Mouse (Mus musculus): ENCODE results near the gene Kri1. TPM values are rescaled to one million over a fixed set of nuclear protein-coding genes. Genes with fewer than 3 reads are reported as not detected.

The Kri1 gene
- total RNA-seq, 1 experiment = 81.6 TPM

DNA sequence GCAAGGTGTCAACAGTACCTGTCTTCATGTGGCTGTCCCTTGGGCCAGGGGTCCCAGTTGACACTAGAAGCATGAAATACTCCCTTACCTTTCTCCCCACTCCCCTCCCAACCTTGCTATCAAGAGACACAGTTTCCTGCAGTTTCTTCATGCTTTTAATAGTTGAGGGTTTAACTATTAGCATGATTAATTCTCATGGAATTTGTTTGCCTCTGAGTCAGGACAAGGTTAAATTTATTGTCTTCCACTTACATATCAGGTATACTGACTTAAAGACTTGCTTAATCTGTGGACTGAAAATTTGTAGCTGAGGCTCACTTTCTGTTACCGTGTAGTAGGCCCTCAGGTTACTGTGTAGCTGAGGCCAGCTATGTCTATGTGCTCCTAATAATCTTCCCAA is 45.8 kb upstream of the Kri1 start:
- Histone ChIP-seq H3K9ac (ENCODE audit: insufficient read depth, low read depth, low read length, poor library complexity, severe bottlenecking) (no peak overlapping the region), H3K9me3 (ENCODE audit: control insufficient read depth, insufficient read depth, low read depth, low read length) (no peaks in the 10 kb centered on the region), H3K27ac (ENCODE audit: insufficient read depth, low read depth, low read length, poor library complexity, severe bottlenecking) (no peak overlapping the region), H3K4me1 (ENCODE audit: control insufficient read depth in 2 of 2, insufficient read depth in 2 of 2, low read length in 2 of 2, poor library complexity in 1 of 2) (peaks cover 0 to 14% of the 10 kb centered on the region in 2 experiments; a peak in 2 of 4 replicates), H3K36me3 (ENCODE audit: control insufficient read depth, insufficient read depth, low read length, poor library complexity, severe bottlenecking) (no peaks in the 10 kb centered on the region), H3K4me3 (ENCODE audit: insufficient read depth in 1 of 2, low read depth in 1 of 2, low read length in 2 of 2, poor library complexity in 1 of 2, severe bottlenecking in 1 of 2) (no peak overlapping the region)
- in situ Hi-C loops (cut with MboI; ENCODE audit: low sequenced_read_pairs in 2 of 2, unreplicated experiment in 2 of 2) = no loop called here
- DNase-seq (ENCODE audit: low read depth, low spot score) = no peak
- TF ChIP-seq HCFC1 (IDR thresholded peaks at IDR 0.05; ENCODE audit: borderline replicate concordance, insufficient read depth, low read length) = no peak
- TF ChIP-seq ZC3H11A (IDR thresholded peaks at IDR 0.05; ENCODE audit: borderline replicate concordance, low read depth, low read length) = no peak
- TF ChIP-seq MAFK (IDR thresholded peaks at IDR 0.05; ENCODE audit: insufficient read depth, low read depth, low read length) = no peak
- no peak for TF ChIP-seq CHD2 (IDR thresholded peaks at IDR 0.05; ENCODE audit: low read depth, low read length)
- TF ChIP-seq ZNF384 (IDR thresholded peaks at IDR 0.05; ENCODE audit: low read depth, low read length) = no peak

DNA sequence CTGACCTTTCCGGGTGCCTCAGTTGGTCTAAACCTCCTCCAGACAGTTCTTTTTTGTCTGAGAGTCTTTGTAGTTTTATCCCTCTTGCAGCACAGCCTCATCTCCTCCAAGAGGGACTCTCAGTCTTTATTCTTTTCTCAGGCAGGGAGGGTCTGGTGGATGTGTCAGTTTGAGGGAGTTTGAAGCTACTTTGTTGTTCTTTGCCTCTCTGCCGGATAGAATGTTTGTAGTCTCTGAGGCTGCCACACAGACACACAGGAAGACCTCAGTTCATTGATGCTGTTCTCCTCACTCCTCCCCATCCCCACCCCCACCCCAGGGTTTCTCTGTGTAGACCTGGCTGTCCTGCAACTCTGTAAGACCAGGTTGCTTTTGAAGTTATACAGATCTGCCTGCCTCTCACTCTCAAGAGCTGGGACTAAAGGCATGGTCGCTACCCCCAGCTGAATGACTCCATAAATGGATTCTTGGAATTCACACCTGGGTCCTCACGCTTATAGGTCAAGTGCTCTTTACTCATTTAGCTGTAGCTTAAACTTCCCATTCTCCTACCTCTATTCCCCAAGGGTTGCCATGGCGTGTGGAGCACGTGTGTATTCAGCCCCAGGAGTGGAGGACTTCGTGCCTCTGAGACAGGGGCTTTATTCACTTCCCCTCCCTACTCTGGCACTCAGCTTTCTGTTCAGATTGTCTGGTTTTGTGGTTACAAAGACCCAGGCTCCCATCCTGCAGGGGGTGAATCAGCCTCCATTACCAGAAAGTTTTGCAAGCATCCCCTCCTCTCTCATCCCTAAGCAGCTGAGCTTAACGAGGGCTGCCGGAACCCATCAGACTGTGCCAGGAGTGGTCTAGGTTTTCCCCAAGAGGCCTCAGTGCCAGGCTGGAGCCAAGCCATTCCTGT is 44.6 kb upstream of the Kri1 start:
- Histone ChIP-seq H3K9ac (ENCODE audit: insufficient read depth, low read depth, low read length, poor library complexity, severe bottlenecking) (0 out of 2 replicates have a peak overlapping the region, but pooled peaks have one; percentile 27), H3K9me3 (ENCODE audit: control insufficient read depth, insufficient read depth, low read depth, low read length) (no peaks in the 10 kb centered on the region), H3K36me3 (ENCODE audit: control insufficient read depth, insufficient read depth, low read length, poor library complexity, severe bottlenecking) (no peaks in the 10 kb centered on the region), H3K4me1 (ENCODE audit: control insufficient read depth in 2 of 2, insufficient read depth in 2 of 2, low read length in 2 of 2, poor library complexity in 1 of 2) (peaks cover 0 to 13% of the 10 kb centered on the region in 2 experiments; a peak in 2 of 4 replicates), H3K4me3 (ENCODE audit: insufficient read depth in 1 of 2, low read depth in 1 of 2, low read length in 2 of 2, poor library complexity in 1 of 2, severe bottlenecking in 1 of 2) (no peak overlapping the region), H3K27ac (ENCODE audit: insufficient read depth, low read depth, low read length, poor library complexity, severe bottlenecking) (peak overlapping the region; percentile 18; the same call in 1 of the 2 replicates)
- TF ChIP-seq CHD2 (IDR thresholded peaks at IDR 0.05; ENCODE audit: low read depth, low read length) (no peak), MAFK (IDR thresholded peaks at IDR 0.05; ENCODE audit: insufficient read depth, low read depth, low read length) (no peak), HCFC1 (IDR thresholded peaks at IDR 0.05; ENCODE audit: borderline replicate concordance, insufficient read depth, low read length) (no peak), ZC3H11A (IDR thresholded peaks at IDR 0.05; ENCODE audit: borderline replicate concordance, low read depth, low read length) (no peak)
- in situ Hi-C loops (cut with MboI; ENCODE audit: low sequenced_read_pairs in 2 of 2, unreplicated experiment in 2 of 2) = no loop called here
- DNase-seq (ENCODE audit: low read depth, low spot score) = no peak

- no peaks in the 10 kb centered on the region for H3K9me3 ChIP-seq (ENCODE audit: control insufficient read depth, insufficient read depth, low read depth, low read length)
- peaks cover 0 to 10% of the 10 kb centered on the region in 2 experiments; a peak in 2 of 4 replicates for H3K4me1 ChIP-seq (ENCODE audit: control insufficient read depth in 2 of 2, insufficient read depth in 2 of 2, low read length in 2 of 2, poor library complexity in 1 of 2)
- no peak overlapping the region for H3K9ac ChIP-seq (ENCODE audit: insufficient read depth, low read depth, low read length, poor library complexity, severe bottlenecking)
- H3K4me3 ChIP-seq (ENCODE audit: insufficient read depth in 1 of 2, low read depth in 1 of 2, low read length in 2 of 2, poor library complexity in 1 of 2, severe bottlenecking in 1 of 2) = no peak overlapping the region
- no peak for DNase-seq (ENCODE audit: low read depth, low spot score)
- no peak overlapping the region for H3K27ac ChIP-seq (ENCODE audit: insufficient read depth, low read depth, low read length, poor library complexity, severe bottlenecking)
- no peaks in the 10 kb centered on the region for H3K36me3 ChIP-seq (ENCODE audit: control insufficient read depth, insufficient read depth, low read length, poor library complexity, severe bottlenecking)
- in situ Hi-C loops (cut with MboI; ENCODE audit: low sequenced_read_pairs in 2 of 2, unreplicated experiment in 2 of 2) = no loop called here
- TF ChIP-seq ZNF384 (IDR thresholded peaks at IDR 0.05; ENCODE audit: low read depth, low read length) = no peak
- no peak for TF ChIP-seq MAFK (IDR thresholded peaks at IDR 0.05; ENCODE audit: insufficient read depth, low read depth, low read length)
- no peak for TF ChIP-seq ZC3H11A (IDR thresholded peaks at IDR 0.05; ENCODE audit: borderline replicate concordance, low read depth, low read length)
- TF ChIP-seq CHD2 (IDR thresholded peaks at IDR 0.05; ENCODE audit: low read depth, low read length) = no peak
- no peak for TF ChIP-seq HCFC1 (IDR thresholded peaks at IDR 0.05; ENCODE audit: borderline replicate concordance, insufficient read depth, low read length)
These were observed 43.8 kb upstream of the Kri1 start for GRCm38 (mm10) chr9:21331365-21332140.

- no peak overlapping the region for H3K27ac ChIP-seq (ENCODE audit: insufficient read depth, low read depth, low read length, poor library complexity, severe bottlenecking)
- peaks cover 0 to 10% of the 10 kb centered on the region in 2 experiments; a peak in 2 of 4 replicates for H3K4me1 ChIP-seq (ENCODE audit: control insufficient read depth in 2 of 2, insufficient read depth in 2 of 2, low read length in 2 of 2, poor library complexity in 1 of 2)
- in situ Hi-C loops (cut with MboI; ENCODE audit: low sequenced_read_pairs in 2 of 2, unreplicated experiment in 2 of 2) = no loop called here
- no peaks in the 10 kb centered on the region for H3K9me3 ChIP-seq (ENCODE audit: control insufficient read depth, insufficient read depth, low read depth, low read length)
- TF ChIP-seq ZNF384 (IDR thresholded peaks at IDR 0.05; ENCODE audit: low read depth, low read length) (no peak), MAFK (IDR thresholded peaks at IDR 0.05; ENCODE audit: insufficient read depth, low read depth, low read length) (no peak), HCFC1 (IDR thresholded peaks at IDR 0.05; ENCODE audit: borderline replicate concordance, insufficient read depth, low read length) (no peak), ZC3H11A (IDR thresholded peaks at IDR 0.05; ENCODE audit: borderline replicate concordance, low read depth, low read length) (no peak), CHD2 (IDR thresholded peaks at IDR 0.05; ENCODE audit: low read depth, low read length) (no peak)
- H3K4me3 ChIP-seq (ENCODE audit: insufficient read depth in 1 of 2, low read depth in 1 of 2, low read length in 2 of 2, poor library complexity in 1 of 2, severe bottlenecking in 1 of 2) = no peak overlapping the region
- no peak for DNase-seq (ENCODE audit: low read depth, low spot score)
- no peaks in the 10 kb centered on the region for H3K36me3 ChIP-seq (ENCODE audit: control insufficient read depth, insufficient read depth, low read length, poor library complexity, severe bottlenecking)
- H3K9ac ChIP-seq (ENCODE audit: insufficient read depth, low read depth, low read length, poor library complexity, severe bottlenecking) = no peak overlapping the region
These were observed 42.0 kb upstream of the Kri1 start for GRCm38 (mm10) chr9:21329699-21330289.
